9 mouse cellular contexts compared by ENCODE assay signal in the genomic region with DNA sequence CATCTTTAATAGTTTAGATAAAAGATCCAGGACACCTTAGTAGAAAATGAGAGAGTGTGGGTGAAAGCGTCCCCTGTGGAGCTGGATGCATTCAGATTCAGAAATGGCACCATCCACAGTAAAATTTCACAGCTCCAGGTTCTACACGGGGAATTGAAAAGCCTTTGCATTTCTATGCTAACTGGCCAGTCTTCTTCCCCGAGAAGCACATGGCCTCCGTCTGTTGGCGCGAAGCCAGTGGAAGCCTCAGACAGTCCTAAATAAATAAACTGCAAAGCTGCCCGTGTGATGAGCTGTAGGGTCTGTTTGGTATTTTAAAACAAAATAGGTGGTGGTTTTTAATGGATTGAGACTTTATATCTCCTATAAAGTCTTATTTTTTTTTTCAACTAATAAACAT.
A peak's percentile ranks its signal among the peaks of the same experiment; 100 is the strongest.
DNase-seq lines count a peak whose midpoint lies in the region; ATAC-seq and TF ChIP-seq lines count a peak whose summit lies in the region.
"Had no signal": no experiment of that assay in that cellular context is flagged by ENCODE, and none has a peak within 500 bp of the region (broad histone marks: within the 10 kb centered on the region; RNA-seq: fewer than 3 reads in every experiment).

No protein-coding gene starts in this region.

- no peaks in the 10 kb centered on the region for H3K36me3 ChIP-seq in forebrain, embryonic 16.5 days (ENCODE audit: control insufficient read depth, insufficient read depth)
- H3K36me3 ChIP-seq: heart, embryonic 13.5 days had no signal

- H3K4me3 ChIP-seq in left cerebral cortex, adult 2 months: no peak overlapping the region
- no peak overlapping the region for H3K4me3 ChIP-seq in forebrain, embryonic 16.5 days (replicated peaks; ENCODE audit: low read length)
- H3K4me3 ChIP-seq in lung, adult 2 months (replicated peaks; ENCODE audit: extremely low read depth, low read depth, low read length): no peak overlapping the region
- H3K4me3 ChIP-seq: heart, embryonic 13.5 days had no signal

- no peak for TF ChIP-seq POLR2A in lung, adult 2 months (IDR thresholded peaks at IDR 0.05; ENCODE audit: borderline replicate concordance, extremely low read depth, low read depth, low read length)

- no peaks in the 10 kb centered on the region for H3K27me3 ChIP-seq in forebrain, embryonic 16.5 days (replicated peaks; ENCODE audit: control insufficient read depth, insufficient read depth, low read length)
- H3K27me3 ChIP-seq: heart, embryonic 13.5 days had no signal

- no peak for TF ChIP-seq CTCF in left cerebral cortex, adult 2 months (IDR thresholded peaks at IDR 0.05)
- TF ChIP-seq CTCF in lung, adult 2 months (IDR thresholded peaks at IDR 0.05; ENCODE audit: insufficient read depth, low read length): no peak

- H3K4me1 ChIP-seq in forebrain, embryonic 16.5 days (replicated peaks; ENCODE audit: control insufficient read depth, insufficient read depth, low read length): peaks cover 9% of the 10 kb centered on the region
- no peaks in the 10 kb centered on the region for H3K4me1 ChIP-seq in lung, adult 2 months (ENCODE audit: control insufficient read depth, insufficient read depth, low read length)

- DNase-seq in left cerebral cortex, postnatal 10 days (ENCODE audit: extremely low spot score in 1 of 2, low spot score in 2 of 2): peak; percentile 11 to 77
- DNase-seq in left cerebral cortex, adult 2 months (ENCODE audit: extremely low spot score in 1 of 2, low spot score in 2 of 2): no peak
- DNase-seq in adrenal gland, postnatal 14 days: peak; percentile 72
- DNase-seq in lung, adult 2 months: peak; percentile 8
- DNase-seq in spleen, postnatal 36 days (ENCODE audit: low spot score in 2 of 2): no peak

- no peak overlapping the region for H3K27ac ChIP-seq in left cerebral cortex, adult 2 months
- no peak overlapping the region for H3K27ac ChIP-seq in forebrain, embryonic 16.5 days (ENCODE audit: low read length)
- H3K27ac ChIP-seq: heart, embryonic 13.5 days; macrophage had no signal

- peak; percentile 31; the same call in 1 of the 2 replicates for ATAC-seq in forebrain, embryonic 16.5 days
- ATAC-seq in megakaryocyte, adult 5-6 weeks (ENCODE audit: poor library complexity, severe bottlenecking): no peak

- no peaks in the 10 kb centered on the region for H3K9me3 ChIP-seq in forebrain, embryonic 16.5 days (ENCODE audit: control insufficient read depth, low read length)
- H3K9me3 ChIP-seq: heart, embryonic 13.5 days had no signal

- 37% methylated on average over 7 of the region's 7 CpGs for WGBS in forebrain, embryonic 16.5 days
- WGBS in lung, adult 2 months: 31% methylated on average over 7 of the region's 7 CpGs

- H3K4me2 ChIP-seq in forebrain, embryonic 16.5 days (ENCODE audit: low read length): no peak overlapping the region
- H3K4me2 ChIP-seq: heart, embryonic 13.5 days had no signal

- H3K9ac ChIP-seq in forebrain, embryonic 16.5 days (replicated peaks; ENCODE audit: low read depth, low read length): no peak overlapping the region
- H3K9ac ChIP-seq: heart, embryonic 13.5 days had no signal

- intact Hi-C loops in left cerebral cortex, postnatal 10 days (cut with DNase I): no loop called here
- intact Hi-C loops in left cerebral cortex, adult 2 months (cut with DNase I): no loop called here

Comparison
In these comparisons a context has a peak if more than half of its experiments do, and no peak if none do; other contexts are left out.
1. DNase-seq: peak in left cerebral cortex, postnatal 10 days (2 of 2), adrenal gland, postnatal 14 days (single experiment) and lung, adult 2 months (single experiment); none in left cerebral cortex, adult 2 months (0 of 2) and spleen, postnatal 36 days (0 of 2).